8 mouse cellular contexts compared by ENCODE assay signal in genomic region chr11:53519207-53520121, GRCm38 (mm10). TPM values are rescaled to one million over a fixed set of nuclear protein-coding genes. Genes with fewer than 3 reads are reported as not detected.
DNase-seq lines count a peak whose midpoint lies in the region; ATAC-seq lines count a peak whose summit lies in the region.

Sept8 (plus strand) TSS chr11:53519257.

- ATAC-seq in hematopoietic stem cell, adult 5-6 weeks (replicated peaks in 1 of 2; ENCODE audit: insufficient read depth in 1 of 2, low FRiP score in 2 of 2, low TSS enrichment in 1 of 2, low read depth in 1 of 2, poor library complexity in 2 of 2, severe bottlenecking in 2 of 2) = peak in 1 of 2 experiments; percentile 8; a peak in 1 of 4 replicates

- DNase-seq in T-cell, adult 2 months (ENCODE audit: low spot score) = peak; percentile 35
- peak; percentile 68 for DNase-seq in cerebellum, adult 8-10 months
- peak in 1 of 2 experiments; percentile 53 for DNase-seq in frontal cortex, adult 2 months (ENCODE audit: extremely low spot score in 1 of 2, low spot score in 1 of 2)
- peak; percentile 70 to 73 for DNase-seq in layer of hippocampus, postnatal 14 days (ENCODE audit: low spot score in 2 of 2)
- DNase-seq in lung, postnatal 14 days = peak; percentile 68
- peak; percentile 71 for DNase-seq in retina, embryonic 14.5 days (ENCODE audit: low spot score)
- peak; percentile 68 for DNase-seq in urinary bladder, postnatal 14 days (ENCODE audit: low spot score)

RNA-seq across cellular contexts. Expression of gene Sept8, which starts in this region (rescaled TPM):
- polyA plus RNA-seq in frontal cortex, adult 2 months (2012; rRNA removed) = 271 and 280 TPM in 2 replicates
- 22.2 and 35.4 TPM in 2 replicates for total RNA-seq in hematopoietic stem cell, adult 5-6 weeks (2017)
- total RNA-seq in layer of hippocampus, postnatal 14 days (2021) = 100 to 1,000 TPM; 206 to 209 TPM
